Mouse (Mus musculus) liver, adult 2 months (tissue): ENCODE data around the gene Sgip1. TPM values are rescaled to one million over a fixed set of nuclear protein-coding genes. Genes with fewer than 3 reads are reported as not detected.
A peak's percentile ranks its signal among the peaks of the same experiment; 100 is the strongest.

Experiments used
- DNase-seq: peaks from one replicate; pipeline ENCODE4 v3.0.0-alpha.2; 2011; ENCODE audit warnings: low read depth, low spot score; ENCODE audit errors: extremely low read depth
- H3K27ac ChIP-seq: fragments of 200-500 bp; replicated peaks from 2 replicates; pipeline ENCODE4 v1.5.1; 2012; ENCODE audit warnings: low read depth, mild to moderate bottlenecking, control low read depth, inconsistent platforms, low read length; ENCODE audit not compliant: insufficient read depth
- H3K27me3 ChIP-seq: fragments of 200-500 bp; 2 replicates; pipeline ENCODE4 v1.6.1; 2012; ENCODE audit warnings: mild to moderate bottlenecking, moderate library complexity, low read length, inconsistent platforms; ENCODE audit not compliant: control insufficient read depth, insufficient read depth
- H3K36me3 ChIP-seq: fragments of 200-500 bp; 2 replicates; pipeline ENCODE4 v1.6.1; 2012; ENCODE audit warnings: low read length, inconsistent platforms; ENCODE audit not compliant: control insufficient read depth, insufficient read depth
- H3K4me1 ChIP-seq: fragments of 200-500 bp; 2 replicates; pipeline ENCODE4 v1.6.1; 2011; ENCODE audit warnings: low read length; ENCODE audit not compliant: control insufficient read depth, insufficient read depth
- H3K4me3 ChIP-seq: fragments of 200-500 bp; 2 replicates; pipeline ENCODE4 v1.5.1; 2011; ENCODE audit warnings: low read depth, mild to moderate bottlenecking, control low read depth, low read length, moderate library complexity; ENCODE audit not compliant: insufficient read depth
- H3K79me2 ChIP-seq: fragments of 200-500 bp; 2 replicates; pipeline ENCODE4 v1.6.1; 2012; ENCODE audit warnings: inconsistent platforms, mild to moderate bottlenecking, low read length, moderate library complexity; ENCODE audit not compliant: control insufficient read depth, insufficient read depth
- H3K9ac ChIP-seq: fragments of 200-500 bp; 2 replicates; pipeline ENCODE4 v1.6.1; 2012; ENCODE audit warnings: low read depth, mild to moderate bottlenecking, control low read depth, inconsistent platforms, low read length
- CTCF ChIP-seq: fragments of 200-500 bp; IDR thresholded peaks from 2 replicates; pipeline ENCODE4 v1.5.1; 2011; ENCODE audit warnings: low read depth, low read length, control low read depth
- POLR2A ChIP-seq: fragments of 200-500 bp; IDR thresholded peaks from 2 replicates; pipeline ENCODE4 v1.6.1; 2011; ENCODE audit warnings: low read length, control low read depth; ENCODE audit not compliant: insufficient read depth; ENCODE audit errors: extremely low read depth
- WGBS: fragments of 180-500 bp; shearing (Covaris S2); methylation state at CpG from one replicate; pipeline ENCODE4 v1.1.7; 2018; 5-methylcytosine and 5-hydroxymethylcytosine counted together
- polyA plus RNA-seq: library from polyadenylated mRNA; depleted of rRNA; stranded (reverse); fragments of >200 nt; gene quantifications from 2 replicates; pipeline ENCODE4 v1.2.3, GENCODE M21; 2012
- total RNA-seq: library from RNA; depleted of rRNA; stranded (reverse); fragments of >200 nt; gene quantifications from 2 replicates; pipeline ENCODE4 v1.2.3, GENCODE M21; 2014

Gene Sgip1
- total and polyA plus RNA-seq, 2 experiments, result 0.07 to 0.46 TPM

- Histone ChIP-seq H3K27me3 (no peaks in the 10 kb centered on the region), H3K4me3 (no peak overlapping the region), H3K36me3 (no peaks in the 10 kb centered on the region), H3K9ac (no peak overlapping the region), H3K79me2 (no peaks in the 10 kb centered on the region), H3K27ac (no peak overlapping the region), H3K4me1 (peaks cover 19% of the 10 kb centered on the region)
- DNase-seq, result peak; percentile 68
- WGBS, result 22% methylated on average over 3 of the region's 3 CpGs
- TF ChIP-seq POLR2A, result no peak
- no peak for TF ChIP-seq CTCF
These were observed 65.9 kb downstream of the Sgip1 start for GRCm38 (mm10) chr4:102806987-102807386.

- Histone ChIP-seq H3K27ac (no peak overlapping the region), H3K27me3 (no peaks in the 10 kb centered on the region), H3K79me2 (no peaks in the 10 kb centered on the region), H3K4me1 (peaks cover 19% of the 10 kb centered on the region), H3K9ac (no peak overlapping the region), H3K4me3 (no peak overlapping the region), H3K36me3 (no peaks in the 10 kb centered on the region)
- TF ChIP-seq CTCF, result no peak
- TF ChIP-seq POLR2A, result no peak
- no peak for DNase-seq
These were observed 67.2 kb downstream of the Sgip1 start for GRCm38 (mm10) chr4:102808258-102808657.

GRCm38 (mm10) chr4:102809296-102809695 lies 68.2 kb downstream of the Sgip1 start:
- TF ChIP-seq CTCF (no peak), POLR2A (no peak)
- Histone ChIP-seq H3K27ac (peak overlapping the region; percentile 92), H3K4me1 (peaks cover 19% of the 10 kb centered on the region), H3K4me3 (no peak overlapping the region), H3K79me2 (no peaks in the 10 kb centered on the region), H3K36me3 (no peaks in the 10 kb centered on the region), H3K9ac (no peak overlapping the region), H3K27me3 (no peaks in the 10 kb centered on the region)
- 22% methylated on average over 4 of the region's 4 CpGs for WGBS
- peak; percentile 92 for DNase-seq

GRCm38 (mm10) chr4:102810277-102810676 lies 69.2 kb downstream of the Sgip1 start:
- H3K27ac ChIP-seq, result peak overlapping the region; percentile 77
- H3K4me3 ChIP-seq, result no peak overlapping the region
- no peak overlapping the region; the same call in 1 of the 2 replicates for H3K9ac ChIP-seq
- no peaks in the 10 kb centered on the region for H3K27me3 ChIP-seq
- peak; percentile 99 for DNase-seq
- 23% methylated on average over 1 of the region's 1 CpGs for whole genome bisulfite sequencing
- peaks cover 19% of the 10 kb centered on the region for H3K4me1 ChIP-seq
- H3K79me2 ChIP-seq, result no peaks in the 10 kb centered on the region
- no peaks in the 10 kb centered on the region for H3K36me3 ChIP-seq
- TF ChIP-seq CTCF (no peak), POLR2A (no peak)

GRCm38 (mm10) chr4:102811007-102811805 lies 70.1 kb downstream of the Sgip1 start:
- TF ChIP-seq POLR2A, result no peak
- no peak for TF ChIP-seq CTCF
- WGBS, result 38% methylated on average over 9 of the region's 9 CpGs
- no peak overlapping the region for H3K9ac ChIP-seq
- H3K4me1 ChIP-seq, result peaks cover 19% of the 10 kb centered on the region
- H3K4me3 ChIP-seq, result no peak overlapping the region
- no peaks in the 10 kb centered on the region for H3K79me2 ChIP-seq
- no peaks in the 10 kb centered on the region for H3K27me3 ChIP-seq
- H3K36me3 ChIP-seq, result no peaks in the 10 kb centered on the region
- DNase-seq, result peak; percentile 86
- H3K27ac ChIP-seq, result peak overlapping the region; percentile 51

- TF ChIP-seq POLR2A (no peak), CTCF (no peak)
- no peaks in the 10 kb centered on the region for H3K36me3 ChIP-seq
- DNase-seq, result no peak
- no peak overlapping the region for H3K9ac ChIP-seq
- H3K27ac ChIP-seq, result no peak overlapping the region
- no peaks in the 10 kb centered on the region for H3K79me2 ChIP-seq
- H3K4me1 ChIP-seq, result peaks cover 19% of the 10 kb centered on the region
- no peaks in the 10 kb centered on the region for H3K27me3 ChIP-seq
- WGBS, result 79% methylated on average over 8 of the region's 8 CpGs
- H3K4me3 ChIP-seq, result no peak overlapping the region
These were observed 72.2 kb downstream of the Sgip1 start for GRCm38 (mm10) chr4:102813346-102813745.
